Mouse (Mus musculus) urinary bladder, postnatal 36 days (tissue): Measurements from ENCODE around the gene Taar1.

Experiments
- DNase-seq, 2 experiments: peaks; one replicate each; pipeline ENCODE4 v3.0.0; 2022; ENCODE audit warnings: low spot score in 2 of 2, mixed read lengths in 1 of 2

Taar1 gene

DNA sequence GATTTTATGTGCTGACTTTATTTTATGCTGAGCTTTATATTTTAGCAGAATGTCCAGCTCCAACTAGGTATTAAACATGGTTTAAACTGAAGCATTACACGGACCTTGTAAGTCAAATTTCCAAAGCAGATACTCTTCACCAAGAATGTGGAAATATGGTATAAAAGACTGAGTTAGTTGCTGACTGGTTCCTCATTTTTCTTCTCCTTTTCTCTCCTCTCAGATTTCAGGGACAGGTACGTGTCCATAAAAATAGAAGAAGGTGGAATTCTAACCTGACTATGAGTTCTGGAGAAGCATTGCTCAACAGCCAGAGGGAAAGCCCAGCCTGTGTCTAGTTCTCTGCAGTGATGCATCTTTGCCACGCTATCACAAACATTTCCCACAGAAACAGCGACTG, at the start of gene Taar1:
TSS of gene Taar1 (plus strand) at position 301 of the 400 bp plus-strand sequence.
- no peak for DNase-seq

GRCm38 (mm10) chr10:23880695-23881094, 39.5 kb upstream of the Taar1 start:
- no peak for DNase-seq

DNA sequence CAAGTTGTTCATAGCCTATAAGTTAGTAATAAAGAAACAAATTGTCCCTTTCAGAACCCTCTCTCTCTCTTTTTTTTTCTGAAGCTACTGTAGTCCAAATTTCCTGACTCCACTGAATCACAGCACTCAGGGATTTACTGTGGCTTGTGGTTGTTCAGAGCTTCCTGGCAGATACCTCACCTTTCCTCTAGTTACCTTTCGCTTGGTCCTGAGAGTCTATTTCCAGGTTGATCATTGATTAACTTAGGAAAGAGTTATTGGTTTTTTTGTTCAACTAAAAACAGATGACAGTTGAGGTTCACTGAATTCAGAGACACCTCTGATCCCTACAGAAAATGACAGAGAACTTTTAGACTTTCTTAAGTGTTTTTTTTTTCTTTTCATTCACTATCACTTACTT, 35.2 kb upstream of the Taar1 start:
- no peak for DNase-seq

DNA sequence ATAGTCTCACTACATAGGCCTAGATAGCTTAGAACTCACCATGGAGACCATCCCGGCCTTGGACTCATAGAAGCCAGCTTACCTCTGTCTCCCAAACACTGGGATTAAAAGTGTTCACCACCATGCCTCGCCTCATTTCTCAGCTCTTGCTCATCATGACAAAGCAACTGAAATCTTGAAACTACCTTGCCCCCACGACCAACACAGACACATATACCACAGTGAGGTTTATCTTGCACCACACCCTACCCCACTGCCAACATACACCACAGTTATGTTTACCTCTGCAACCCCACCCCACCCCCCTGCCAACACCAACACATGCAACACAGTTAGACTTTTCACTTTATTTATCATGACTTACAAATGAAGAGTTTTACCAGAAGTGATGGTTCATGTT, 34.1 kb upstream of the Taar1 start:
- DNase-seq = no peak

GRCm38 (mm10) chr10:23892987-23893386, 27.2 kb upstream of the Taar1 start:
- DNase-seq = no peak

GRCm38 (mm10) chr10:23894601-23895349, 25.4 kb upstream of the Taar1 start, which contains the start of gene Vnn1:
Vnn1 (plus strand) TSS chr10:23894688.
- peak in 1 of 2 experiments; percentile 12 for DNase-seq

- DNase-seq = no peak
Observed at GRCm38 (mm10) chr10:23895376-23895775, 24.8 kb upstream of the Taar1 start.

- no peak for DNase-seq
Observed at GRCm38 (mm10) chr10:23901119-23901518, 19.0 kb upstream of the Taar1 start.

- DNase-seq = no peak
Observed at GRCm38 (mm10) chr10:23905661-23906060, 14.5 kb upstream of the Taar1 start.

DNA sequence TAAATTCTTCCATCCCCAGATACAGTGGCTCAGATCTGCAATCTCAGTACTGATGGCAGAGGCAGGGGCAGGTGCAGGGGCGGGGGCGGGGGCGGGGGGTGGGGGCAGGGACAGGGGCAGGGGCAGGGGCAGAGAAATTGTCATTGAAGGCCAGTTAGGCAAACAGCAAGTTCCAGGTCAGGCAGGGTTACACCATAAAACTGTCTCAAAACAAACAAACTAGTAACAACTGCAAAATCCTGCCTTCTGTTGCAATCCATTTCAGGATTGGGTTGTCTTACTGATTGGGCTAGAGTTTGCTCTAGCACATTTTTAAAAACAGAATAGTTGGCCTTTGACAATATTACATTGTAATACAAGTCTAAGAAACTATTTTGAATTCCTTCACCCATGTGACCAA, 2.3 kb downstream of the Taar1 start:
- DNase-seq = no peak

- DNase-seq = no peak
Observed at GRCm38 (mm10) chr10:23923941-23924340, 3.8 kb downstream of the Taar1 start.

GRCm38 (mm10) chr10:23937613-23938012, 17.5 kb downstream of the Taar1 start:
- no peak for DNase-seq

GRCm38 (mm10) chr10:23938312-23938711, 18.2 kb downstream of the Taar1 start, which contains the start of gene Taar2:
Taar2 (plus strand) TSS chr10:23938572.
- no peak for DNase-seq

- no peak for DNase-seq
Observed at GRCm38 (mm10) chr10:23942465-23942864, 22.3 kb downstream of the Taar1 start.

DNA sequence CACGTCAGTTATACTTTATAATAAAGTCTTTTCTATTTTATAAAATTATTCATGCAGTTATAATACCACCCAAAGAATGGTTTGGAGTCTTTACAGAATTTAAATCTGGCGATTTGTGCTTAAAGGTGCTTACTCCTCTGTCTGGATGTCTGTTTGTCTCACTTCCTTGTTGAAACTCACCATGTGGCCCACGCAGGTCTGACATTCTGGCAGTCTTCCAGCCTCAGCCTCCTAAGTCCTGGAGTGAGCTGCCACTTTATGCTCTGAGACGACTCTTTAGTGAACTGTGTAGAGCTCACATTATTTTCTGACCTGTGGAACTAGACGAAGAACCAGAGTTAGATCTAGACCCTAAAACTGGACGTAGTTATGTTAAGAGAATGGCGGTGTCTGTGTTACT, 27.9 kb downstream of the Taar1 start:
- DNase-seq = no peak

- no peak for DNase-seq
Observed at GRCm38 (mm10) chr10:23949508-23950005, 29.4 kb downstream of the Taar1 start, which contains the start of gene Taar3. Taar3 (plus strand) TSS chr10:23949558.

GRCm38 (mm10) chr10:23951714-23952113, 31.6 kb downstream of the Taar1 start:
- DNase-seq = no peak

GRCm38 (mm10) chr10:23959071-23959470, 38.9 kb downstream of the Taar1 start:
- peak; percentile 32 to 36 for DNase-seq

- DNase-seq = no peak
Observed at GRCm38 (mm10) chr10:23960444-23960915, 40.3 kb downstream of the Taar1 start, which contains the start of gene Taar4. Taar4 (plus strand) TSS chr10:23960494.

DNA sequence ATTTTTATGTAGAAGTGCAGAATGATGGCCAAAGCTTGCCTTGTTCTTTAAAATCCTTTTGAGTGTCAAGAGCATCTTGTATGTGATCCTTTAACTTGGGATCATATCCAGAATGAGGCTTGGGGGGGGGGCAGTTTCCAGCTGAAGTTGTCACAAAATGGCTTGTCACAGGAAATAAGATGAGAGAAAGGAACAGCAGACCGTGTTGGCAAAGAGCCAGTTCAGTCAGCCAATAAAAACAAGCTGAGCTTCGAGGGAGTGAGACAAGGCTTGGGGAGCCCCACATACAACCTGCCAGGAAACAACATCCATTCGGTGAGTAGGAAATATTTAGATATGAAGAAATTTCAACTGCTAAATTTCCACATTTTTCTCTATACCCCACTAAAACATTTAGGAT, 43.3 kb downstream of the Taar1 start:
- no peak for DNase-seq

GRCm38 (mm10) chr10:23964921-23965610, 44.9 kb downstream of the Taar1 start:
- DNase-seq = no peak

GRCm38 (mm10) chr10:23970656-23971165, 50.6 kb downstream of the Taar1 start, which contains the start of gene Taar5:
Taar5 (plus strand) TSS chr10:23970706.
- no peak for DNase-seq
